Mouse (Mus musculus): ENCODE measurements around the gene Cspg4. TPM values are rescaled to one million over a fixed set of nuclear protein-coding genes. Genes with fewer than 3 reads are reported as not detected.
A peak's percentile ranks its signal among the peaks of the same experiment; 100 is the strongest.

Cspg4 gene
- polyA plus RNA-seq, 1 experiment from 2014 or later: 10.5 TPM

DNA sequence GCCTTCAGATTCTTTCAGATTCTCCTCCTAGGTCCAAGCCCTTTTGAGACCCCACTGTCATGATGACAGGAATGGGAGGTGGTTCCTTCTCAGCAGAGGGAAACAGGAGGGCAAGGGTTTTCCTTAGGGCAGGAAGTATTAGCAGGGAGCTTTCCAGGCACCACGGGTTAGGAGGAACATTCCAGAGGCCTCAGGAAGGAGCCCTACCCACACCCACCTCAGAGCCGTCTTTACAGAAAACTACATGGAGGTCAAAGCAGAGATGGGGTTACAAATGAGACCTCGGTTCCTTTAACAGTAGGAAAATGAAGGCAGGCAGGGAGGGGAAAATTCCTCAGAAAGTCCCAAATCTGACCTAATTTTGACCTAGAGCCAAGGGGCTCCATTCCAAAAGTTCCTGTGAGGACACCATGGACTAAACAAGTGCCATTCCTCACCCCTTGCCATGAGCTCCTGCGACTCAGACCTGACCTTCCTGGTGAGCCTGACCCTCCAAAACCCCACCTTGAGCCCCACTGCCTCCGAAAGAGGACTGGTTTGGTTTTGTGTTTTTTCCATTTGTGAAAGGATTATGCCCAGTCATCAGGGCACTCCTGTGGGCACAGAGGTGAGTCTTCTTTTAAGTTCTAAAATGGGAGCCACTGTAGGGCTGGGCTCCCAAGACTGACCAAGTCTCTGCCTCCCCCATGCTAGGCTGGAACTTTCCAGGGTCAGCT lies 51.0 kb downstream of the Cspg4 start:
- H3K4me1 ChIP-seq: no peaks in the 10 kb centered on the region
- no peak overlapping the region for H3K9ac ChIP-seq (replicated peaks)
- no peak for ATAC-seq (ENCODE audit: low FRiP score)
- no peak overlapping the region for H3K27ac ChIP-seq (replicated peaks)
- H3K36me3 ChIP-seq: no peaks in the 10 kb centered on the region
- no peak overlapping the region for H3K4me2 ChIP-seq
- no peaks in the 10 kb centered on the region for H3K9me3 ChIP-seq (replicated peaks)
- H3K4me3 ChIP-seq (replicated peaks): no peak overlapping the region
- WGBS: 81% methylated on average over 5 of the region's 5 CpGs
- no peaks in the 10 kb centered on the region for H3K27me3 ChIP-seq (replicated peaks)

DNA sequence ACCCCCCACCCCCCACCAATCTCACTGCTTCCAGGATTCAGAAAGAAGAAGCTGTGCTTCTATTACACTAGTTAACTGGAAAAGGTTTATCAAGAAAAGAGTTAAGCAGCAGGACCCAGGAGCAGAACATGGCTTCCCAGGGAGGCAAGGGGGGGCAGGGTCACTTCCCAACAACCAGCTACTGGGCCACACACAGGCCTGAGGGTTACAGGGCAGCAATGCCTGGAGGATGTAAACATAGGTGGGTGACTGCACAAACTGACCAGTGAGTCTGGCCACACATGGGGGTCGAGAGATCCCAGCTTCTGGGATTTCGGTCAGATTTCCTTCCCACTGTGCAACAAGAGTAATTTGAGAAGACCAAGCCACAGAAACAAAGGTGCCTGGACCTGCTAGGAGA lies 52.3 kb downstream of the Cspg4 start:
- Histone ChIP-seq H3K4me1 (no peaks in the 10 kb centered on the region), H3K4me3 (replicated peaks) (no peak overlapping the region), H3K27me3 (replicated peaks) (no peaks in the 10 kb centered on the region), H3K4me2 (no peak overlapping the region), H3K9ac (replicated peaks) (no peak overlapping the region), H3K36me3 (no peaks in the 10 kb centered on the region), H3K27ac (replicated peaks) (no peak overlapping the region), H3K9me3 (replicated peaks) (no peaks in the 10 kb centered on the region)
- 95% methylated on average over 2 of the region's 2 CpGs for whole genome bisulfite sequencing
- no peak for ATAC-seq (ENCODE audit: low FRiP score)

GRCm38 (mm10) chr9:56918466-56918865 lies 53.6 kb downstream of the Cspg4 start:
- no peak for ATAC-seq (ENCODE audit: low FRiP score)
- Histone ChIP-seq H3K9me3 (replicated peaks) (no peaks in the 10 kb centered on the region), H3K27me3 (replicated peaks) (no peaks in the 10 kb centered on the region), H3K4me3 (replicated peaks) (no peak overlapping the region), H3K27ac (replicated peaks) (no peak overlapping the region), H3K4me1 (peaks cover under 1% of the 10 kb centered on the region; the same call in 1 of the 2 replicates), H3K4me2 (no peak overlapping the region), H3K9ac (replicated peaks) (no peak overlapping the region), H3K36me3 (no peaks in the 10 kb centered on the region)
- 96% methylated on average over 13 of the region's 13 CpGs for WGBS

- no peaks in the 10 kb centered on the region for H3K27me3 ChIP-seq (replicated peaks)
- H3K9ac ChIP-seq (replicated peaks): no peak overlapping the region
- no peak overlapping the region; the same call in 1 of the 2 replicates for H3K4me2 ChIP-seq
- no peaks in the 10 kb centered on the region for H3K9me3 ChIP-seq (replicated peaks)
- WGBS: 91% methylated on average over 4 of the region's 4 CpGs
- ATAC-seq (ENCODE audit: low FRiP score): no peak
- no peak overlapping the region for H3K4me3 ChIP-seq (replicated peaks)
- H3K27ac ChIP-seq (replicated peaks): no peak overlapping the region
- no peaks in the 10 kb centered on the region for H3K36me3 ChIP-seq
- peaks cover 39% of the 10 kb centered on the region for H3K4me1 ChIP-seq
Measured at GRCm38 (mm10) chr9:56922746-56923145, 57.9 kb downstream of the Cspg4 start.

- no peak for ATAC-seq (ENCODE audit: low FRiP score)
- Histone ChIP-seq H3K4me1 (peaks cover 49% of the 10 kb centered on the region), H3K9ac (replicated peaks) (no peak overlapping the region), H3K27ac (replicated peaks) (no peak overlapping the region), H3K27me3 (replicated peaks) (0 out of 2 replicates have a peak, but pooled peaks cover 2% of the 10 kb centered on the region), H3K4me2 (peak overlapping the region; percentile 98), H3K36me3 (no peaks in the 10 kb centered on the region), H3K9me3 (replicated peaks) (no peaks in the 10 kb centered on the region), H3K4me3 (replicated peaks) (peak overlapping the region; percentile 17; the same call in 1 of the 2 replicates)
- WGBS: 70% methylated on average over 8 of the region's 8 CpGs
Measured at GRCm38 (mm10) chr9:56923841-56924650, 59.2 kb downstream of the Cspg4 start.

GRCm38 (mm10) chr9:56924651-56925027 lies 59.8 kb downstream of the Cspg4 start:
- 18% methylated on average over 7 of the region's 7 CpGs for WGBS
- peak overlapping the region; percentile 17; the same call in 1 of the 2 replicates for H3K4me3 ChIP-seq (replicated peaks)
- peaks cover 49% of the 10 kb centered on the region for H3K4me1 ChIP-seq
- peak; percentile 33; the same call in 1 of the 2 replicates for ATAC-seq (ENCODE audit: low FRiP score)
- no peaks in the 10 kb centered on the region for H3K36me3 ChIP-seq
- no peak overlapping the region for H3K9ac ChIP-seq (replicated peaks)
- peaks cover 7% of the 10 kb centered on the region; the same call in 1 of the 2 replicates for H3K27me3 ChIP-seq (replicated peaks)
- H3K4me2 ChIP-seq: peak overlapping the region; percentile 98
- no peaks in the 10 kb centered on the region for H3K9me3 ChIP-seq (replicated peaks)
- H3K27ac ChIP-seq (replicated peaks): no peak overlapping the region

DNA sequence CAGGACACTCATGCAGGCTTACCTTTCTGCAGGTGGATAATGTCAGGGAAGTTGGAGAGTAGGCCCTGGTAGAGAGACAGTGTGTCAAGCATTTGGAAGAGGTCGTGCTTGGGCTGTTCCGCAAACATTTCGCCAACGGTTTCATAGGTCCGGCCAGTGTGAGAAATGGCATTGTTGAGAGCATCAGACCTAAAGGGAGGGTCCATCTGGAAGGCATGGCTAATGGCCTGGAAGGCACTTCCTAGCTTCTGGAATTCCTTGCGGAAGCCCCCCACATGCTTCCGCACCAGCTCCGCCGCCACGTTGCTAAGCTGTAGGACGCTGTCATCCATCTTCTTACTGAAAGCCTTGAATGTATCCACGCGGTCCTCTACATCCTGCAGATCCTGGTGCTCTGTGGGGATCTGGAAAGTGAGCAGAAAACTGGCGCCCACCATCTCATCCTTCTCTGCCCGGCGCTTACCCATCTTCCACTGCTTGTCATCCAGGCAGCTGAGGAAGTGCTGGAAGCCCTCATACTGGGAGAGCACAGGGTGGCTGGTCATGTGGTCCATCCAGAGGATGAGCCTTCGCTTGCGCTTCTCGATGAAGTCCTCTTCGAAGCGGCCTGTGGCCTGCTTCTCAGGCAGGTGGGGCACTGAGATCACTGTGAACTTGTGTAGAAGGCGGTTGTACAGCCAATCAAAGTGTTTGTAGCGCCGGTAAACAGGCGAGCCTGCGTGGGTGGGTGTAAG lies 60.6 kb downstream of the Cspg4 start:
- ATAC-seq (ENCODE audit: low FRiP score): no peak
- no peak overlapping the region for H3K27ac ChIP-seq (replicated peaks)
- peak overlapping the region; percentile 17; the same call in 1 of the 2 replicates for H3K4me3 ChIP-seq (replicated peaks)
- H3K27me3 ChIP-seq (replicated peaks): peaks cover 7% of the 10 kb centered on the region; the same call in 1 of the 2 replicates
- H3K9me3 ChIP-seq (replicated peaks): no peaks in the 10 kb centered on the region
- peak overlapping the region; percentile 98 for H3K4me2 ChIP-seq
- H3K4me1 ChIP-seq: peaks cover 49% of the 10 kb centered on the region
- H3K9ac ChIP-seq (replicated peaks): no peak overlapping the region
- 84% methylated on average over 26 of the region's 26 CpGs for WGBS
- H3K36me3 ChIP-seq: no peaks in the 10 kb centered on the region

GRCm38 (mm10) chr9:56926025-56926360 lies 61.2 kb downstream of the Cspg4 start:
- WGBS: 98% methylated on average over 10 of the region's 10 CpGs
- H3K9me3 ChIP-seq (replicated peaks): no peaks in the 10 kb centered on the region
- no peaks in the 10 kb centered on the region for H3K36me3 ChIP-seq
- H3K27ac ChIP-seq (replicated peaks): no peak overlapping the region
- H3K27me3 ChIP-seq (replicated peaks): peaks cover 7% of the 10 kb centered on the region; the same call in 1 of the 2 replicates
- peaks cover 49% of the 10 kb centered on the region for H3K4me1 ChIP-seq
- no peak overlapping the region for H3K4me3 ChIP-seq (replicated peaks)
- H3K9ac ChIP-seq (replicated peaks): no peak overlapping the region
- no peak for ATAC-seq (ENCODE audit: low FRiP score)
- peak overlapping the region; percentile 98; the same call in 1 of the 2 replicates for H3K4me2 ChIP-seq

DNA sequence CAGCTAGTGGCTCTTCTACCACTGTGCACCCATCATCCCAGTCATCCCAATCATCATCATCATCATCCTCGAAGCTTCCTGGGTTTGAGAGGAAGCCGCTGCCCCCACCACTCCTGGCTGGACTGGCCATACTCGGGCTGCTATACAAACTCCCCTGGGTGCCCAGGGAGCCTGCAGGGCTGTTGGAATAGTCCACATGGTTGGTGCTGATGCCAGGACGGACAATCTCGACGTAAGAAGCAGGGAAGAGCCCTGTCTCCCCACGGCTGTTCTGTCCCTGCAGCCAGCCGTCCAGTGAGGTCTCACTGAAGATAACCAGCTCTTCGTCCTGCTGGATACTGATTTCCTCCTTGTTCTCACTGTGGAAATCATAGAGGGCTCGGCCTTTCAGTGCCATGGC lies 61.6 kb downstream of the Cspg4 start:
- Histone ChIP-seq H3K4me3 (replicated peaks) (peak overlapping the region; percentile 62; the same call in 1 of the 2 replicates), H3K9me3 (replicated peaks) (no peaks in the 10 kb centered on the region), H3K4me2 (peak overlapping the region; percentile 98), H3K9ac (replicated peaks) (0 out of 2 replicates have a peak overlapping the region, but pooled peaks have one; percentile 55), H3K27me3 (replicated peaks) (peaks cover 7% of the 10 kb centered on the region; the same call in 1 of the 2 replicates), H3K36me3 (no peaks in the 10 kb centered on the region), H3K4me1 (peaks cover 49% of the 10 kb centered on the region), H3K27ac (replicated peaks) (no peak overlapping the region)
- WGBS: 85% methylated on average over 10 of the region's 10 CpGs
- no peak for ATAC-seq (ENCODE audit: low FRiP score)

DNA sequence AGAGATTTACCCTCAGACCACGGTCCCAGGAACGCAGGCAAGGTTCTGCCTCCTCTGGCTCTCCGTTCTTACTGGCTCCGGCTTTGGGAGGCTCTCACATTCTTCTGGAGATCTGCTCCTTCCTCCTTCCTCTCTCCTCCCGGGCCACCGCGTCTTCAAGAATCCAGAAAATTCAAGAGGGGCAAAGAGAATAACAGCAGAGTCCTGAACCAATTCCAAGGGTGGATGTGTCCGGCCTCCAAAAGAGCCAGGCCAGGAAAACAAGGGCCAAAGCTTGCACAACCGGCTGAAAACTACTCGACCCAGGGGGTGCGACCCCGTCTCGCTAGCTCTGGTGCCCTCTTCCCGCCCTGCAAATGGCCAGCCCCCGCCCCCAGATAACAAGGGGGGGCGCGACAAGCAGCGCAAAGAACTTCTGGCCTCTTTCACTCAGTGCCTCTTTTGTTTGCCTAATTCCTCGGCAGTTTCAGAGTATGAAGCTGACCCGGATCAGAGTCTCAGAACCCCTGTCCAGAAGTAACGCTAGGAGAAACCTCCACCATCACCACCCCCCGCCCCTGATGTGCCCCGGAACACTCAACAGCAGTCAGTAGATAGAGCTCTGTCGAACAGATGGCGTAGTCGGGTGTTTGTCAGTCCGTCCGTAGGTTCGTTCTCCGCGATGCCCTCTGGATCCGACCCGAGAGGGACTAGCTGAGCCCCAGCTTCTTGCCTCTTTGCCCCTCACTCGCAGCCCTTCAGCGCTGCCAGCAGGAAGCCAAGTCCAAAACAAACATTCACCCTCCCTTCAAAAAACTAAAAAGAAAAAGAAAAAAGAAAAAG lies 62.6 kb downstream of the Cspg4 start:
- H3K4me2 ChIP-seq: peak overlapping the region; percentile 98
- no peaks in the 10 kb centered on the region for H3K9me3 ChIP-seq (replicated peaks)
- ATAC-seq (ENCODE audit: low FRiP score): peak; percentile 49; the same call in 1 of the 2 replicates
- peaks cover 7% of the 10 kb centered on the region; the same call in 1 of the 2 replicates for H3K27me3 ChIP-seq (replicated peaks)
- H3K4me1 ChIP-seq: peaks cover 49% of the 10 kb centered on the region
- H3K4me3 ChIP-seq (replicated peaks): peak overlapping the region; percentile 62
- H3K9ac ChIP-seq (replicated peaks): peak overlapping the region; percentile 55
- H3K27ac ChIP-seq (replicated peaks): peak overlapping the region; percentile 87
- H3K36me3 ChIP-seq: no peaks in the 10 kb centered on the region
- under 1% methylated on average over 35 of the region's 35 CpGs for WGBS
